Mouse (Mus musculus) gastrocnemius, postnatal 4 days (tissue): ENCODE results near the gene Tmem88b. TPM values are rescaled to one million over a fixed set of nuclear protein-coding genes. Genes with fewer than 3 reads are reported as not detected.
"Not testable (repeated sequence)": the region's sequence is repeated elsewhere in the genome, so short reads cannot be mapped to it uniquely, and the experiment has no call there.

ENCODE experiments used
- DNase-seq, 2 experiments: peaks; one replicate each; pipeline ENCODE4 v3.0.0; 2021 to 2022; ENCODE audit warnings: low spot score in 2 of 2, mixed read lengths in 2 of 2
- total RNA-seq, 2 experiments: library from RNA; stranded (reverse); gene quantifications; 2 replicates each; pipeline ENCODE4 v1.2.3; 2021

Gene Tmem88b
- total RNA-seq, 2 experiments from 2014 or later = 3.8 to 5.1 TPM

DNA sequence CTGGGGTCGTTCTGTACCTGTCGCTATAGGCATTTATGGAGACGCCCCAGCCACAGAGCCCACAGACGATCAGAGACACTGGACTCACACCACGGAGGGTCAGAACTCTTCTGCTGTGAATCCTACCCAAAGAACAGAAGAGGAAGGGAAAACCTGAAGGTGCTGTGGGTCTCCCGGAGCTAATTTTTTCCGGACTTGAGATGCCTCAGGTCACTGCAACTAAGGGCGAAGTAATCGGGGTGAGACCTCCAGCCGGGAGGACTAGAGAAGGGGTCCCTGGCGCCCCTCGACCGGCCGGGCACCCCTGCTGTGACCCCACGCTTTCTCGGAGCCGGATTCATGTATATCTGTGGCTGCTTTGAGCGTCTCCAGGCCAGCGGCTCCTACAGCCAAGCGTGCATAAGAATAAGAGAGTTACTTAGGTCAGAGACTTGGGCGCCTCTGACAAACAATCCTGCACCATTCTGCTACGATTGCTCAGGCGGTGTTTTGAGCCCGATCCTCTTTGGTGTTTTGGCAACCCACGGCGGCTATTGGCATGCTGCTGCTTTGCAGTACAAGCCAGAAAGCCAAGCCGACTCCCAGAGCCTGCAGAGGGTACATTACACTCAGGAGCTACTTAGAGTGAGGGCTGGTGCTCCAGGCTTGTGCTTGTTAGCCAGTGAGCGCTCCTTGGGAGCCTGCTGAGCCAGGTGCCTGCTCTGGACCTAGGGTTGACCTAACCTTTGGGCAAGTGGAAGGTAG is 24.1 kb downstream of the Tmem88b start:
- DNase-seq = peak in 1 of 2 experiments; percentile 18

DNA sequence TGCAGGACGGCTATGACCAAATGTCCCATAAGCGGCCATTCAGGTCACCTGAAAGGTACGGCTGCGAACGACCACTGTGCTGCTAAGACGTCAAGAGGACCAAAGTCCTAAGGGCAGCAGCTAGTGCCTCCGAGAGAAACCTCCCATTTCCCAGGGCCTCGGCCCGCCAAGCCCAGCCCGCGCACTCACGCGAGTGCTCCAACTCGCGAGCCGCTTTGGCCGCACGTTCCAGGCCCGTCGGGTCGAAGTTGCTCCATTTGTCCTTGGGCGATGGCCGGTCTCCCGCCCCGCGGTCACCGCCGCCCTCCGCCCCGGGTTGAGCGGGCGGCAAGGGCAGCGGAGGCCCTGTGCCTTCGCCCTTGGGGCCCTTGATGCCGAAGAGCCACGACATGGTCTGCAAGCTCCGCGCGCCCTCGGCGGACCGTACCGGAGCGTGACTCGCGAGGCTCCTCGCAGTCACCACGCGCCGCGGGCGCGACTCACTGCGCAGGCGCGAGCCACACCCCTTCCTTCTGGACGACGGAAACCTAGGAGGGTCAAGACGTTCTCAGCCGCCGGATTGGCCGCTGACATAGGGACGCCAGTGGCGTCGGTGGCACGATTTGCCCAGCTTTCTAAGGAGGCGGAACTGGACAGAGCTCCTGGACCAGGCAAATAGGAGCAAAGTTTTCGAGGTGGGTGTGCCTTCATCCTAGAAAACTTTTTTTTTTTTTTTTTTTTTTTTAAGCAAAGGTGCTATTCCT is 24.9 kb downstream of the Tmem88b start, which contains the start of gene Atad3a:
TSS of gene Atad3a (minus strand) at position 481 of the 743 bp plus-strand sequence.
- DNase-seq = peak; percentile 94 to 98

DNA sequence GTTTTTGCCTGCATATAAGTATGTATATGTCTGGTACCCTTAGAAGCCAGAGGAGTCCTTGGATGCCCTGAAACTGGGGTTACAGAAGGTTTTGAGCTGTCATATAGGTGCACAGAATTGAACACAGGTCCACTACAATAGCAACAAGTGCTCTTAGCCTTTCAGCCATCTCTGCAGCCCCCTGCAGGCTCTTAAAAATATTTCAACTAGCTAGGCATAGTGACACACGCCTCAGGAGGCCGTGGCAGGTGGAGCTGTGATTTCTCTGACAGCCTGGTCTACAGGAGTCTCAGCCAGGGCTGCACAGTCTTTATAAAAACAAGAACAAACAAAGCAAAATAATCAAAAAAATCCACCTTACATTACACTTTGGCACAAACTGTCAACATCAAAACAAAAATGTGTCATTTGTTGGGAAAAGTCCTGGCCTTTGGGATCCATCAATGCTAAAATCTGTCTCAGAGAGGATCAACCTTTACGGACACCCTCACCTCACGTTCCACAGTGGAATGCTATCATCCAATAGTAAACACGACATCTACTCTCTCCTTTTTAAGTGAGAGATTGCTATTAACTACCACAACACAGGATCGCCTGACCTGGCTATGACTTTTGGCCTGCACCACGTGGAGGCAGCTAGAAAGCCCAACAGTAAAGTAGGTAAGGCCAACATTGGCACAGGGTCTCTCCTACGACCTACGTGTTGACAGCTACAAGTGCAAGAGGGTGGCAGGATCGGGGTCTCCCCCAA is 25.6 kb downstream of the Tmem88b start:
- DNase-seq = no peak

DNA sequence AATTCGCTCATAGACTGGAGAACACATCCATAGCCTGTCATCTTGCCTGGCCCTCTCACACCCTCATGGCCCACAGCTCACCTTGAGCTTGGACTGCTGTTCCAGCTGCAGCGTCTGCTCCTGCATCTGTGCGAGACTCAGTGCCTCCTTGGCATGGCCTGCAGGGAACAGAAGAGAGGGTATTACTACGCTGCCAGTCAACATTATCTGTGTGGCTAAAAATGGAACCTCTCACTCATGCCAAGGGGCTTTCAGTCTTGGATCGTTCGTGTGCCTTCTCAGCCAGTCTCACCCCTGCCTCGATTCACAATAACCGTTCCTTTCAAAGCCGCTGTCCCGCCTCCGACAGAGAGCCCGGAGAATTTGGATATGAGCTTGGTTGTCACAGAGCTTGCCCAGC is 28.7 kb downstream of the Tmem88b start:
- DNase-seq = no peak

DNA sequence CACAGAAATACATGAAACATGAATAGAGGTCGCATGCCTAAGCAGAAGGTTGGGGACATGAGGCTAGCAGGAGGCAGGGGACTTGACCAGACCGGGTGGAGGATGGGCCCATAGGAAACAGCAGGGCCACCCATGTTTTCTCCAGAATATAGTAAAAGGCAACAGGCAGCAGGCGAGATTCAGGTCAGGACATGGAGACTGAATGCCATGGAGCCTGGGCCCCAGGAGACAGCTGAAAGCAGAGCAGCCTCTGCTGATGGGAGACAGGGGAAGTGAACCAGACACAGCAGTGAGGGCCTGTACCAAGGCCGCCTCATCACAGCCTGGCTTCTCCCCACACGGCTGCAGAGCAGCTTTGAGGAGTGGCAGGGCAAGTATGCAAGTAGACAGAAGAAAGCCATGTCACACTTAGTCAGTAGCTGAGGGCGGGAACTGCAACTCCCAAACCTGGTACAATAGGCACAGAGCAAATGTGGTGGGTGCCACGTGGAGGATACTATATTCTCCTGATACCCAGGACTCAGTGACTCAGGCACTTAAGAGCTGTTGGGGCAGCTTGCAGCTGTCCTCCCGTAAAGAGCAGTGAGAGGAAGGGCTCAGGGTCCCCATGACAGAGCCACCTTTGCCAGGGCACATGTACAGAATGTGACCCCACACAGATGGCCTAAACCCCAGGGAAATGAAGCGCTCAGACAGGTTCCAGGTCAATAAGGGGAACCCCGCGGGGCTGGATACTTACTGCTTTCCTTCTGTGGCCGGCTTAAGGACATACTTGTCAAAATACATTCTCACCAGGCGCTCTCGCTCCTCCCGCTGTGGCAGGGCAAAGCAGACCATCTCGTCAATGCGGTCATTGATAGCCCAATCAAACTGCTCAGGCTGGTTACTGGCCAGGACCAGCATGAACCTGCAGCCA is 38.8 kb downstream of the Tmem88b start:
- no peak for DNase-seq

DNA sequence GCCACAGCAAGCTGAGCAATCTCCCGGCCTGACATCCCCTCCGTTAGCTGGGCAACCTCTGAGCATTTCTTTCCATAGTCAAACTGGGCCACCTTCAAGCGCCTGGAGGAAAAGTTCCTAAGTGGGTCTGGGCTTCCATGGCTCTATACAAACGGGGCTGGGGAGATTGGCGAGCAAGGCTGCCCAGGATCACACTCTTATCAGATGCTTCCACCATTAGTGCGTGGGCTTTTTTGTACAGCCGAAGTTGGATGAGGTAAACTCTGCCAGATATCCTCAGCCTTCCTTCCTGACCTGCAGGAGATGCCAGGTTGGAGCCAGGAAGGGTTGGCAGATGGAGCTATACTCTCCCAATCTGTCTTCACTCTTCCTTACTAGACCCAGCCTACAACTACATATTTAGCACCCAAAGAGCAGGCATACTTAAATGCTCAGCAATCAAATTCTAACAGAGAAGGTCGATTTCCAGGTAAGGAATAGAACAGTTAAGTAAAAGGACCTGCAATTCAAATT is 39.6 kb downstream of the Tmem88b start:
- no peak for DNase-seq

DNA sequence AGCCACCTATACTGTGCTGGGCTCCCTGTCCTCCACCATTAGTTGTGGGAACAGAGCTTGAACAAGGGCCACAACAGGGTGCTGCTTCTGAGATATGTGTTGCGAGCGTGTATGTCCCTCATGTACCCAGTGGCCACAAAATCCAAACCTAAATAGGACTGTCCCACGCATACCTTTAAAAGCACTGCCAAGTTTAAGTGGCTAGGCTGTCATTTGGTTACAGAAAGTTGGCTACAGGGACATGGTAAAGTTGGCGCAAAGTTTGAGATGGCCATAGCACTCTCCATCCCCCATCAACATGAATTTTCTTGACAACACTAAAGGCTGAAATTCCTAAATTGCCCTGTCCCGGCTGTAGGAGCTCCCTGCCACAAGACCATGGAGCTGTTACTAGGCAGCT is 40.5 kb downstream of the Tmem88b start:
- DNase-seq = no peak

DNA sequence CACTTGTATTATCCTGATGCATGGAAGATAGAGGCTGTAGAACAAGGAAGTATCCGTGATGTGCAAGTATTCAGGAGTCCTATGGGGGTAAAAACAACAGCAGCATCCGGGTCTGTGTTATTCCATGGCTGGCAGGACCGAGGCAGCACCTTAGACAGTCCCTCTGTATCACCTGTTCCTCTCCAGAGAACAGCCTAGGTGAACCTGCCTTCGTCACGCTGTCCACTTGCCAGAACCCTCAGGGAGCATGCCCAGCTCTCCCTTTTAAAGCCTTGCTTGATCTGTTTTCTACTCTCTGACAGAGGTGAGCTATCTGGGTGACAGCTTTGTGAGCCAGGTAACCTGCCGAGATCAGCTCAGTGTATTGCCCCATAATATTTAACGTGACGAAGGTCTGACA is 41.2 kb downstream of the Tmem88b start:
- no peak for DNase-seq

DNA sequence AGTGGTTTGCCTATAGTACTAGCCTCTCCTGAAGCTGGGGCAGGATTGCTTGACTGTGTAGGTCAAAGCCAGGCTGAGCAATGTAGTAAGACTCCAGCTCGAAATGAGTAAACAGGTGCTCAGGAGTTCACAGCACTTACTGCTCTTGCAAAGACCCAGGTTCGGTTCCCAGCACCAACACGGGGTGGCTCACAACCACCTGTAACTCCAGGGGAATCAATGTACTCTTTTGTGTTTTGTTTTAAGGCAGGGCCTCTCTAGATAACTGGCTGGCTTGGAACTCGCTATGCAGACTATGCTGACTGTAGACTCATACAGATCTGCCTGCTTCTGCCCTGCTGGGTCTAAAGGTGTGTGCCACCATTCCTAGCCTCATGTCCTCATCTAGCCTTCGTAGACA is 43.0 kb downstream of the Tmem88b start:
- DNase-seq = no peak

DNA sequence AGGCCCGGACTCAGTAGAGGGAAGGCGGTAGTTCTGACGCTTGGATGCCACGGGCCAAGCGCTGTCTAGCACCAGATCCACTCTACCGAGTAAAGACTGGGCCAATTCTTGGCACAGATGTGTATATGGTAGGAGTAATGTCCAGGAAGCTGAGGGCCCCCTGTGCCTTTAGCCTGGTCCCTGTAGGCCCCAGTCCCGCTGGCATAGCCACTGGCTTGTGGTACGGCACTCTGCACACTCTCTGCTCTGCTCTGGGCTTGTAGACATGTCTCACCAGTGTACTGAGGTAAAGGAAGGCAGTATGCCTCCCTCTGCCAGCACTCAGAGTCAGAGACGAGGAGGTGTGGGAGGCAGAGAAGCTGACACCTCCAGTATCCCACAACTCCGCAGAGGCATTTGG is 45.0 kb downstream of the Tmem88b start:
- DNase-seq = not testable (repeated sequence)

DNA sequence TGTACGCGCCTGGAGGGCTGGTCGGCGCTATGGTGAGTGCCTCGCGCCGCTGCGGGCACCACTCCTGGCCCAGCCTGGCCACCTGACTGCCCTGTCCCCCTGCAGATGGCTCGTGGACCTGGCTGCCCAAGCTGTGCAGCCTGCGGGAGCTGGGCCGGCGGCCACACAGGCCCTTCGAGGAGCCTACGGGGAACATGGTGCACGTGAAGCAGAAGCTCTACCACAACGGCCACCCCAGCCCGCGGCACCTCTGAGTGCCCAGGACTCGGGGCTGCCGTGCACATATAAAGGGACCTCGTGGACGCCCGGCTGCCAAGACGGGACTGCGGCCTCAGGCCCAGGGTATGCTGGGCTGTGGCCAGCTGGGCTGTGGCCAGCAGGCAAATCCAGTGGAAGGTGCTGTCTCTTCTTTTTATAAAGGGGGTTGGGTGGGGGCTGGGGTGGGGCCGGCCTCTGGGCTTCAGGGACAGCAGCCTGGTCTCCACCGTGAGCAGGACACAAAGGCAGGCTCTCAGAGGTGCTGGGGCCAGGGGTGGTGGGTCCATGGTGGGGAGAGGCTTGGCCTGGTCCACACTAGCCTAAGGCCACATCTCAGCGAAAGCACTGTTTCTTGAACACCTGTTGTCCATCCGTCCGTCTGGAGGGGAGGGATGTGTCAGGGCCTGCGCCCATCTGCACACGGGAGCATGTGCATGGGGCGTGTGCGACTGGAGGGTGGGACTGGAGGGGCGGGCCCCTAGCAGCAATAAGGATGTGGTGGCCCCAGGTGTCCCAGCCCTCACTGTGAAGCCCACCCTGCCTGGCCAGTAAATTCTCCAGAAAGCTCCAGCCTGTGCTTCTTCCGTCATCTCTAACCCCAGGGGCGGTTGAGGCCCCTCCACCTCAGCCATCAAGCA is 45.7 kb downstream of the Tmem88b start:
- no peak for DNase-seq

DNA sequence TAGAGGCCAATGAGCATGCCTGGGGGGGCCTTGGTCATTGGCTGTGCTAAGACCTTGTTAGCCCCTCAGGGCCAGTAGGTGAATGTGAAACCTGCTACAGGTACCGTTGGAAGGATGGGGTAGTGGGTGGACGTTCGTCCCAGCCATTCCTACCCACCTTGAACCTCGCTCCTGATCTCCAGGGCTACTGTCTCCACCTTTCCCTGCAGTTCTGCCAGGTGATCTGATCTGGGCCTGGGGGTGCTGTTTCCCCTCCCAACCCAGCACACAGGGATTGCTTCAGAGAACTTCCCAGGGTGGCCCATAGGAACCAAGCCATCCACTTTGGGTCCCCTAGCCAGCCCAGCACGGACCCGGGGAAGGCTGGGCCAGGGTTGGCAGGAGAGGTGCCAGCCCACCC is 46.5 kb downstream of the Tmem88b start:
- DNase-seq = no peak

DNA sequence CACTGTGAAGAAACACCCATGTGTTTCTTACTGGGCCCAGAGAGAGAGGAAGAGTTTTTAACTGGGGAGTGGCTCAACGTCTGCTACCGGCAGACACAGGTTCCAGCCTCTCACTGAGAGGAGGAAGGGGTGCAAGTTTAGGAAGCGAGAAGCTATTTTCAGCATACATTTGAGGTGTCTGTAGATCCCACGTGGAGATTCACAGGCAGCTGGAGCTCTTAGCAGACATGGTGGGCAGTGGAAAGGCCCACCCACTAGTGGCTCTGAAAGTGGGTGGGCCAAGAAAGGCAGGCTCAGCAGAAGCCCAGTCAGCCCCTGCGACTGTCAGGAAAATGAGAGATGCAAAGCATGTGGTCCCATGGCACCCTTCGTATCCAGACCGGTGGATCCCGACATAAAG is 47.4 kb downstream of the Tmem88b start:
- DNase-seq = no peak

DNA sequence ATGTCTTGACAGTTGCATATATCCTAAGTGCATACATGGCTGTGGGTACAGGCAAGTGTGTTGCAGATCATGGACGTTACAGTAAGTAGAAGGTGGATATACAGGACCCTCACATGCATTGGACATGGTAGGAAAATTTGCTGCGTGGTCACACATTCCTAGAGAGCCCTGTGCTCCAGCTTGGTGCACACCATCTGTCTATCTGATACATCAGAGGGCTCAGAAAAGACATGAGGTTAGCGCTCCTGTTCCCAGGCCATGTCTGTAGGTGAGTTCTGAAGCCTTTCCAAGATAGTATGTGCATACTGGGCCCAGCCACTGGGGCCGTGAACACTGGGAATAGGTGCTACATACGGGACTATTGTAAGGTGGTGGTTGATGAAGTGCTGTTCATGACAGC is 49.3 kb downstream of the Tmem88b start:
- DNase-seq = no peak

DNA sequence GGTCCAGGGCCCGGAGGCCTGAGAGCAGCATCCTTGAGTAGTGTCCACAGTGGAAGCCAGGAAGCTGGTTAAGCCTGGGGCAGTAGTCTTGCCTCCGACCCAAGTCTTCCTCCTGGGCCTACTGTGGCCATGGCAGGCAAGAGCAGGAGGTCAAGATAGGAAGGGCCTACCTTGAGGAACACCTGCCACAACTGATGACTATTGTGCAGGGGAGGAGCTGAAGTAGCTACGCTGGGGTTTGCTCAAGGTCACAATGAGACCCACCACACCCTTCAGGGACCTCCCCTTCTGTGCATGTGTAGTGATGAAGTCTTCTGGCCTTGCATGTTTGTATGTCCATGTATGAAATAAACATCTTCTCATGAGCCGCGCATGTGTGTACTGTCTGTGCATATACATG is 49.9 kb downstream of the Tmem88b start:
- no peak for DNase-seq

DNA sequence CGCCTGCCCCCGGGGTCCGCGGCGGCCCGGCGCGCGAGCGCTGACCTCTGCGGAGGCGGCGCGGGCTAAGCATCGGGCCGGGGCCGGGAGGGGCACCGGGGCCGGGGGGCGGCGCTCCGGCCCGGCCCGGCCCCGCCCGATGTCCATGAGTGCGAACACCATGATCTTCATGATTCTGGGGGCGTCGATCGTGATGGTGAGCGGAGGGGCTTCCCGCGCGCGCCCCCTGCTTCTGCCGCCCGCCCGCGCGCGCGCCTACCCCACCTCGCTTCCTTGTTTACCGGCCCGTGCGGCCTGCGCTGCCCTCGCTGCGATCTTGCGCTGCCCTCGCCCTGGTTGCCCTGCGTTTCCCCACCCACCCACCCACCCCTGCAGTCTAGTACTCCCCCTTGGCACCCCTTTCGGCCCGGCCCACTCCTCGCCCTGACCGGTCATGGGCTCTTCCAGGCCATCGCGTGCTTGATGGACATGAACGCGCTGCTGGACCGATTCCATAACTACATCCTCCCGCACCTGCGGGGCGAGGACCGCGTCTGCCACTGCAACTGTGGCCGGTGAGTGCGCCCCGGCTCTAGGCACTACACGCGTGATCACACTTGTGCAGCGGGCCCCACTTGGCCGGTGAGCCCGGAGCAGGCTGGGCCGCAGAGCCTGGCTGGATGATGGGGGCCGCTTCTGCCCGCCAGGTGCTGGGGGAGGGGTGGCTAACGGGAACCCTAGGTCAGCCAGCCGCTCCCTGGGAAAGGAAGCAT is 50.5 kb downstream of the Tmem88b start:
- peak; percentile 33 to 62 for DNase-seq

DNA sequence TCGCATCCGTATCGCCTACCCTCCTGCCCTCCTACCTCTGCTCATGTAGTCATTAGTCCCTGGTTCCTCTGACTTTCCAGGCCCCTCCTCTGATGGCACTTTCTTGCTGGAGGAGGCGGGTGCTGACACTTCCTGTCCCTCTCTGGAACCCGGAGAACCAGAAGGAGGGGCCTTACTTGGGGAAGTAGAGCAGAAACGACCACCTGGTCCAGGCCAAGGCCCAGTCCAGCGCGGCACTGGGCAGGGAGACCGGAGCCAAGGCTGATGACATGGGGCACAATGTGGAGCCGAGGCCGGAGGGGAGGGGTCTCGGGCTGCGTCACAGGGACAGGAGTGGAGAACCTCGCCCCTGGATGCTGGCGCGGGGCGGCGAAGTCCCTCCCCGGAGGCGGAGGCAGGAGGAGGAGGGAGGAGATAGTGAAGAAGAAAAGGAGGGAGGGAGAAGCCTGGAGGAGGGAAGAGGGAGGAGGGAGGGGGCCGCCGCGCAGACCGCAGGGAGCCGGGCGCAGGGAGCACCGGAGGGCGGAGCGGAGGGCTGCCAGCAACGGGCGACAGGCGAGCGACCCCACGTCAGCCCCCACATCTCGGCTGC is 51.2 kb downstream of the Tmem88b start, which contains the start of gene Tmem240:
TSS of gene Tmem240 (plus strand) at position 451 of the 592 bp plus-strand sequence.
- peak; percentile 75 to 90 for DNase-seq

DNA sequence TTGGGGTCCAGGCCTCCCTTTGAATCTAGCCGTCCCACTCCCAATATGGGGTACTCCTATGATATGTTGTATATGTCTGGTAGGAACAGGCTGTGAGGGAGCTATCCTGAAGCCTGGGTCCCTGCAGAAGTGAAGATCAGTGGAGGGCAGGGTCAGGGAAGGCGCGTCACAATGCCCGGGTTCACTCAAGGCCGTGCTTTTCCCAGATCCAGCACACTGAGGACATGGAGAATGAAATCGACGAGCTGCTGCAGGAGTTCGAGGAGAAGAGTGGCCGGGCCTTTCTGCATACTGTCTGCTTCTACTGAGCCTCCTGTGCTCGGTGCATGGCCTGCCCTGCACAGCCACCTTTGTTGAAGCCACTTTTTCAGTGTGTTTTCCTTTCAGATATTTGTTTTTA is 52.4 kb downstream of the Tmem88b start:
- DNase-seq = no peak
